Mouse (Mus musculus) brain, embryonic 14.5 days (tissue): ENCODE results near the gene Hoxa13. TPM values are rescaled to one million over a fixed set of nuclear protein-coding genes. Genes with fewer than 3 reads are reported as not detected.

Experiments used
- DNase-seq: peaks from one replicate; pipeline ENCODE4 v3.0.0-alpha.2; 2011; ENCODE audit warnings: low read depth
- CTCF ChIP-seq: fragments of 200-500 bp; IDR thresholded peaks from 2 replicates; pipeline ENCODE4 v1.5.1; 2012; ENCODE audit warnings: inconsistent platforms, mild to moderate bottlenecking, moderate library complexity, borderline replicate concordance; ENCODE audit not compliant: insufficient read depth, insufficient read length; ENCODE audit errors: extremely low read depth
- POLR2A ChIP-seq: fragments of 200-500 bp; IDR thresholded peaks from 2 replicates; pipeline ENCODE4 v1.6.1; 2012; ENCODE audit warnings: mild to moderate bottlenecking, inconsistent platforms, borderline replicate concordance; ENCODE audit not compliant: poor library complexity, insufficient read depth, insufficient read length, severe bottlenecking; ENCODE audit errors: extremely low read depth
- polyA plus RNA-seq: library from polyadenylated mRNA; depleted of rRNA; stranded (reverse); fragments of >200 nt; gene quantifications from 2 replicates; pipeline ENCODE4 v1.2.3, GENCODE M21; 2012

Gene Hoxa13
- polyA plus RNA-seq, 1 experiment: not detected

GRCm38 (mm10) chr6:52221337-52221992 is 39.2 kb downstream of the Hoxa13 start, which contains the start of gene Hoxa7:
Hoxa7 (minus strand) TSS chr6:52221854.
- peak; percentile 91 for DNase-seq
- TF ChIP-seq CTCF: peak; percentile 97
- TF ChIP-seq POLR2A: no peak

- TF ChIP-seq POLR2A (no peak), CTCF (no peak)
- no peak for DNase-seq
Observed at GRCm38 (mm10) chr6:52220865-52221310, 39.8 kb downstream of the Hoxa13 start.

- no peak for DNase-seq
- TF ChIP-seq CTCF: no peak
- TF ChIP-seq POLR2A: no peak
Observed at GRCm38 (mm10) chr6:52220003-52220864, 40.4 kb downstream of the Hoxa13 start.

- DNase-seq: no peak
- TF ChIP-seq POLR2A (no peak), CTCF (no peak)
Observed at GRCm38 (mm10) chr6:52219234-52219942, 41.3 kb downstream of the Hoxa13 start.

- TF ChIP-seq POLR2A: no peak
- no peak for TF ChIP-seq CTCF
- no peak for DNase-seq
Observed at GRCm38 (mm10) chr6:52218643-52219215, 42.0 kb downstream of the Hoxa13 start.

- no peak for DNase-seq
- TF ChIP-seq CTCF (no peak), POLR2A (no peak)
Observed at GRCm38 (mm10) chr6:52217895-52218642, 42.6 kb downstream of the Hoxa13 start.

GRCm38 (mm10) chr6:52217459-52217768 is 43.3 kb downstream of the Hoxa13 start:
- DNase-seq: no peak
- TF ChIP-seq CTCF (no peak), POLR2A (no peak)

- DNase-seq: no peak
- no peak for TF ChIP-seq POLR2A
- TF ChIP-seq CTCF: no peak
Observed at GRCm38 (mm10) chr6:52216691-52217458, 43.8 kb downstream of the Hoxa13 start.

- DNase-seq: no peak
- TF ChIP-seq CTCF (no peak), POLR2A (no peak)
Observed at GRCm38 (mm10) chr6:52215771-52216535, 44.7 kb downstream of the Hoxa13 start.
